Mouse (Mus musculus) right cerebral cortex, adult 18-20 months (tissue): ENCODE results near the gene Rho.

Source experiments
- DNase-seq: peaks from one replicate; pipeline ENCODE4 v3.0.0; 2022; ENCODE audit warnings: mixed read lengths

The Rho gene

GRCm38 (mm10) chr6:115915601-115916445 is 15.7 kb upstream of the Rho start:
- DNase-seq = peak; percentile 80

- DNase-seq = no peak
Measured at GRCm38 (mm10) chr6:115916611-115917010, 14.9 kb upstream of the Rho start.

GRCm38 (mm10) chr6:115918615-115919014 is 12.9 kb upstream of the Rho start:
- DNase-seq = no peak

- DNase-seq = no peak
Measured at GRCm38 (mm10) chr6:115919876-115920275, 11.7 kb upstream of the Rho start.

- no peak for DNase-seq
Measured at GRCm38 (mm10) chr6:115924829-115925228, 6.7 kb upstream of the Rho start.

- DNase-seq = no peak
Measured at GRCm38 (mm10) chr6:115926416-115926815, 5.1 kb upstream of the Rho start.

GRCm38 (mm10) chr6:115927292-115928242 is 4.0 kb upstream of the Rho start:
- no peak for DNase-seq

GRCm38 (mm10) chr6:115930018-115930417 is 1.5 kb upstream of the Rho start:
- DNase-seq = no peak

- no peak for DNase-seq
Measured at GRCm38 (mm10) chr6:115932391-115932790, 843 bp downstream of the Rho start.

- no peak for DNase-seq
Measured at GRCm38 (mm10) chr6:115935544-115935943, 4.0 kb downstream of the Rho start.

GRCm38 (mm10) chr6:115938011-115938410 is 6.5 kb downstream of the Rho start:
- no peak for DNase-seq

- DNase-seq = no peak
Measured at GRCm38 (mm10) chr6:115938798-115939197, 7.2 kb downstream of the Rho start.

- no peak for DNase-seq
Measured at GRCm38 (mm10) chr6:115940603-115941002, 9.1 kb downstream of the Rho start.

GRCm38 (mm10) chr6:115941128-115941527 is 9.6 kb downstream of the Rho start:
- no peak for DNase-seq

GRCm38 (mm10) chr6:115943498-115944427 is 12.2 kb downstream of the Rho start:
- DNase-seq = no peak

GRCm38 (mm10) chr6:115944638-115945037 is 13.1 kb downstream of the Rho start, which contains the start of gene H1foo:
Gene H1foo (plus strand): TSS chr6:115944938.
- no peak for DNase-seq

GRCm38 (mm10) chr6:115945633-115946032 is 14.1 kb downstream of the Rho start:
- no peak for DNase-seq

GRCm38 (mm10) chr6:115946389-115946788 is 14.8 kb downstream of the Rho start:
- no peak for DNase-seq

GRCm38 (mm10) chr6:115954506-115955074 is 23.0 kb downstream of the Rho start:
- DNase-seq = no peak

- DNase-seq = no peak
Measured at GRCm38 (mm10) chr6:115955169-115955568, 23.6 kb downstream of the Rho start.

- DNase-seq = no peak
Measured at GRCm38 (mm10) chr6:115955664-115956063, 24.1 kb downstream of the Rho start.

GRCm38 (mm10) chr6:115956418-115956921 is 24.9 kb downstream of the Rho start:
- no peak for DNase-seq
